Mouse (Mus musculus) gonadal fat pad, adult 2 months (tissue): ENCODE results near the gene Cuedc2. TPM values are rescaled to one million over a fixed set of nuclear protein-coding genes. Genes with fewer than 3 reads are reported as not detected.

Experiments
- DNase-seq: peaks from one replicate; pipeline ENCODE4 v3.0.0-alpha.2; 2012; ENCODE audit warnings: low read depth
- polyA plus RNA-seq: library from polyadenylated mRNA; depleted of rRNA; stranded (reverse); fragments of >200 nt; gene quantifications from 2 replicates; pipeline ENCODE4 v1.2.3, GENCODE M21; 2012

The Cuedc2 gene
- polyA plus RNA-seq, 1 experiment: 81.1 TPM

DNA sequence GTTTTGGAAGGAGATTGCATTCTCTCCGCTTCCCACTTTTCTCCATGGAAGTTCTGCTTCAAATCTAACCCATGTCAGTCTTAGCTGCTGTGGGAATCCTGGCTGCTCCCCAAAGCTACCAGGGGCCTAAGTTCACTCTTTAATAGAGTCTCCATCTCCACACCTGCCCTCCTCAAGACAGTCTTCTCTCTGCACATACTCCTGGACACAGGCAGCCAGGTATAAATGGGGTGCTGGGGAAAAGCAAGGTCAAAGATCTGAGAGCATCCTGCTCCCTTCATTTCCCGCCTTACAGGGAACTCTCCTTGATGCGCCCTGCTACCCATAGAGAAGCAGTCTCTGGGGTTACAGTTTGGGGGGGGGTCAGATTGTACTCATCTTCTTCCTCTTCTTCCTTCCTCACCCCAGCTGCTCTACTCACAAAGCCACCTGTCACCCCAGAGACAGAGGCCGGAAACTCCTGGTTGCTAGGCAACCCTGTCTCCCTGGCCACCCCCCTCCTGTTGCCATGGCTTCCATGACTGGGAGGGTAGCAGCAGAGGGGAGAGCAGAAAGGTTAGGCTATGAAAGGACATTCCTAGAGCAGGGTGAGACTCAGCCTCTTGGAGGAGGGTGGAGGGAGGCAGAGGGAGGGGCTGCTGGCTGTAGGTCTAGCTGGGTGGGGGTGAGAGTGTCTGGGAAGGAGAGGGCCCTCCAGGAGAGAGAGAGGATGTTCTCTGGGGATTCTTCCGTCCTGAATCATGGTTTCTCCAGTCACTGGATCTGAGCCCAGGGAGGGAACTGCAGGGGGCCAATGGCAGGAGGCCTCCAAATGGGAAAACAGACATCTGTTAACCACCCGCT is 17.2 kb downstream of the Cuedc2 start:
- no peak for DNase-seq

DNA sequence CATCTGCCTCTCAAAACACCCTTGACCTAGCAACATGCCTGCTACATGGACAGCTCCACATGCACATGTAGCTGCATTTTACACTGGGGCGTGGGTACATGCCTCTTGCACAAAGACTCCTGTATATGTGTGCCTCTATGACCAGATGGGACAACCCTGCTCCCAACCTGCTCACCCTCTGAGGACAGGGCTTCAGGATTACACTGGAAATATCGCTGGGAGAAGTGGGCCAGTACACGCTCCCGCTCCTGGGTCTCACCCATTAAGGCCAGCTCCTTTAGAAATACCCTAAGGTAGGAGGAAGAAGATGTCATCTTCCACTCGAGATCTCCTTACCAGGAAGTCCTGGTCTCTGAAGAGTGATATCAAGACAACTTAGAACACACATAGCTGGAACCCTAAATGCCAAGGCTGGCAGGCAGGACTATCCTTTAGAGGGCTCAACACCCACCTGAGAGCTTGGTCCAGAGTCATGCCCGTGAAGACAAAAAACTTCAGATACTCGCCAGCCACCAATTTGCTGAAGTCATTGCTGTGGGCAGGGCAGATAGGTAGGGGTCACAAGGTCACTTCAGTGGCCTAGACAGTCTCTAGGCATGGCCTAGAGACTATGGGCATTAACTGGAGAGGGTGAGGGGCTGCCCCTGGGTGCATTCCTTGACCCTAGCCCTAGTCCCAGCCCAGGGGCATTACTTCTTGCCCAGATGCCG is 18.3 kb downstream of the Cuedc2 start:
- DNase-seq: no peak

DNA sequence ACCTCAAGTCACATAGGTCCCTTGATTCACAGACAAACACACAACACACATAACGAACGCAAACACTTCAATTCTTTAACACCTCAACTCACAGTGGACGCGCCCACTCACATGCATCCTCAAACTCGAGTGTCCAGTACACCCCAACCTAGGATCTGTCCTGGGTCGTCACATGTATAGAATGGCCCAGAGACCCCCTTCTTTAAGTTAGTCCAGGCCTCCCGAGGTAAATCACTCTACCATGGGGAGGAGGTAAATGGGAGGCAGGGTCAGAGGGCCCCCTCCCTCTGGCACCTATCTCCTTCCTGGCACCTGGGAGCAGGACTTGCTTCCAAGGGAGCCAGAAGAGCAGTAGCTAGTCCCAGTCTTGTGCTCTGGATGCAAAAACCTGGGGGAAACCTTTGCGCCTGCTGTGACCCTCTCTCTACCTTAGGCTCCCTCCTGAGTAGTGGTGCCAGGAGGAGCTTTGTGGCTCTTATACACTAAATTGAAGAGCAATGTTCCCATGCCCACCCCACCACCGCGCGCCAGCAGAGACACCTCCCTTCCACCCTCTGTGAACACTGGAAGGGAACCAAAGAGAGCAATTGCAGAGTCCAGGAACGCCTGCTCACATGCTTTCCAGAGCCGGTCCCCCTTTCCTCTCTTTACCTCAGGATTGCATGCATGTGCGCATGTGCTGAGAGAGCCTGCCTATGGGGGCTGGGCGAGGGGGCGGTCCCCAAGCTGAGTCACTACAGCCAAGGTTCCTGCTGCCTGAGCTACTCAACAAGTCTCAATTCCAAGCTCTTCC is 19.7 kb downstream of the Cuedc2 start:
- DNase-seq: no peak

DNA sequence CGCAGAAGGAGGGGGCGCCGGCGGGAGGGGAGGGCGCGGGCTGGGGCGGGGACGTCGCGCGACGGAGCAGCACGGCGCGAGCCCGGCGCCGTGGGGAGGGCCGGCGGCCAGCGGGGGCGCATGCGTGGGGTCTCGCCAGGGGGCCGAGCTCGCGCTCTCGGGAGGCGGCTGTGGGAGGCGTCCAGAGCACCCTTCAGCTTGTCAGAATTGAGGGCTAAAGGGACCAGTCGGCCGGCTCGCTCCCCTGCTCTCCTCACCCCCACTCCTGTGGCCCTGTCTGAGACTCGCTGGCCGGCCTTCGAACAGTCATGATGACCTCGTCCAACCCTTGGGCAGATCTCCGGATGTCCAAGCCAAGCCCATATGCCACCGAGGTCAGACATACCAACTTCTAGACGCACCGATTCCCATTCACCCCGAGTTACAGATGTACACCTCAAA is 20.5 kb downstream of the Cuedc2 start:
- DNase-seq: no peak

DNA sequence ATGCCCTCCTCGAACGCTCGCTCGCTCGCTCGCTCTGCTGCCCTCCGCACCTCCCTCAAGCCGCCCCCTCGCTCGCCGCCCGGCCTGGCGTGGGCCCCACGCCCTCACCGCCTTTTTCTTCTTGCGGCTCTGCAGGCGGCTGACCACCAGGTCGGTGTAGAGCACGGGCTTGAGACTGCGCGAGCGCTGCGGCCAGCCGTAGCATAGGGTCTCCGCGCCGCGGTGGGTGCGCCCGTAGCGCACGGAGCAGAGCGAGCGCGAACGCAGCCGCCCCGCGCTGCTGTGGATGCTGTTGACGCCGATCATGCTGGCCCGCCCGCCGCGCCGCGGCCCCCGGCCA is 21.0 kb downstream of the Cuedc2 start:
- no peak for DNase-seq

DNA sequence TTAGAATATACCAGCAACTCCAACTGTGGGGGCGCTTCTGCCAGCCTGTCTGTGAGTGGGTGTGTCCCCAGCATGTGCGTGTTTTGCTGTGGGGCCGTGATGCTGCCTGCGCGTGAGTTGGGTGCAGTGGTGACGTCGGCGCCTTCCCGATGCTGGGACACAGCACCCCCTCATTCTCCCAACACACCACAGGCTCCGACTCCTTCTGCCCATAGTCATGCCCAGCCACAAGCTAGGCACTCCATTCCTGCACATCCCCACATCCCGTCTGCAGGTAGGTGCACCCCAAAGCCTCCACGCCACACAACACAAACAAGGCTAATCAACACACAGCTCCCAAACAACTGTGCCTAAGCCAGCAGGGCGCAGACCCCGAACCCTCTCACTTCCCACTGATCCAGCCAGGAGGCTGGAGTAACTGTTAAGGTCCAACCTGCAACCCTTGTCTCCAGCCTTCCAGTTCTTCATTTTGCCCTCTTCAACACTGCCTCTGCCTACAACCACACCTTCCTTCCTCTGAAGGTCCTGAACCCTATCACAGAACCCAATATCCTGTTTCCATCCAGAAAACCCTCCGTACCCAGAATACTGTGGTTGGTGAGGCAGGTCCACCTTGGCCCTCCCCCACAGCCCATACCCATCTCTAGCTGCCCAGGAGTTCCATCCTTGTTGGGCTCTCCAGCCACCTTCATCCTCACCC is 21.5 kb downstream of the Cuedc2 start:
- no peak for DNase-seq

DNA sequence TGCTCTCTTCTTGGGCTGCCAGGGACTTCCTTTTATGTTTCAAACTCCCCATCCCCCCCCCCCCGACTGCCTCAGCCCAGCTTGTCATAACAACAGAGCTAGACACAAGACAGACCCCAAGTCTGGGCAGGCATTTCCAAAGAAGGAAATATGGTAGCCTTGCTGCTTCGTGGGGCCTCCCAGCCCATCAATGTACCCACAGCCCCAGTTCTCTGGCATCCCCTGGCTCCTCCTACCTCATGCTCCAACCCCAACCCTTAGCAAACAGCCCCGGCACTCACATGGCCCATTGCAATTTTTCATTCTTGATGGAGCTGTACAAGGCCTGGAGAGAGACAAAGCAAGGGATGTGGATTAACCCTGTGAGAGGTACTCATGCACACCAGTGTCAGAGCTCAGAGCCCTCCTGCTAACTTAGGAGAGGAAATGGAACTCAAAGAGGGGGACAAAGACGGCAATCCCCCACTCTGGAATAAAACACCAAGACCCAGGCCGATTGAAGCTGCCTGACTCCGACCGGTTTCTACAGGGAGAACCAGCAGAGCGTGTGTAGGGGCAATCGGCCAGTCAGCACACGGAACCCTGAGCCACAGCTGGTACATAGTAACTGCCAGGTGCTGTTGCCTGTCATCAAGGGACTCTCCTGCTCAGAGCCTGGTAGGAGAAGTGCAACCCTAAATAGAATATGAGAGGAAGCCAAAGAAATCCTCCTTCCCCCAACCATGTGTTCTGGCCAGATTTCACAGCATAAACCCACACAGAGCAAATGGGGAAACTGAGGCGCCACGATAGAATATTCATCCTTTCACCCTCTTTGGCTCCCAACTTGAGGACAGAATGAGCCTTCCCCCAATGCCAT is 22.5 kb downstream of the Cuedc2 start:
- DNase-seq: no peak

DNA sequence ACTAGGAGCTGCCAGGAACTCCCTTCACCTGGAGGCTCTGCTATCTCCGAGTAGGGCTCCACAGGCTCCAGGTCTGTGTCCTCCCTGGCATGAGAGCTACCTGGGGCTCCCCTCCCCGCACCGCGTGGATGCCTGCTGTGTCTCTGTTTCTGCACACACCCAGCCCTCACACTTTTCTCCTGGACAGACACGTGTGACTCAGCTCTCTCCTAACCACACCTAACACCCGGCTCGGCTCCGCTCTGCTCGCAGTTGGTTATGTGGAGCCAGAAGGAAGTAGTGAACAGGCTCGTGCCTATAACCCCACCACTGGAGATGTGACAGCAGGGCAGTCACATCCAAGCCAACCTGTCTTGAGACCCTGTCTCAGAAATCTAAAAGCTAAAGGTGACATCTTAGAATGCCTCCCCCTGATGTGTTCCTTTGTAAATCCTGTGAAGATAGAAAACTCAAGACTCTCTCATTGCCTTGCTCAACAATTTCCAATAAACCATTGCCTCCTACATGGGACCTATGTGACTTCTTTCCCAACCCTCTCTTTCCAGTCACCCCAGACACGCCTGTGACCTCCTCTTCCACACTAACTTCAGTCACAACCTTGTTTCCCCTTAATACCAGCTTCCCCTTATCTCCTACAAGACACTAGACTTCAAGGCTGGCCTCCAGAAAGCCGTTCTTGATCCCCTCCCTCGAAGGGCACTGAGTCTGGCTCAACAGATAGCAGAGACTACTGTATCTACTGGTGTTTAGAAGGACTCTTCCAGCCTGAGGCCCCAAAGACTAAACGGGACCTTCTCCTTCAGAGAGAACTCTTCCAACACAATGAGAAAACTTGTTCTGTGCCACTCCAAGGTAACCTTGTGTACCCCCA is 23.4 kb downstream of the Cuedc2 start:
- DNase-seq: no peak

DNA sequence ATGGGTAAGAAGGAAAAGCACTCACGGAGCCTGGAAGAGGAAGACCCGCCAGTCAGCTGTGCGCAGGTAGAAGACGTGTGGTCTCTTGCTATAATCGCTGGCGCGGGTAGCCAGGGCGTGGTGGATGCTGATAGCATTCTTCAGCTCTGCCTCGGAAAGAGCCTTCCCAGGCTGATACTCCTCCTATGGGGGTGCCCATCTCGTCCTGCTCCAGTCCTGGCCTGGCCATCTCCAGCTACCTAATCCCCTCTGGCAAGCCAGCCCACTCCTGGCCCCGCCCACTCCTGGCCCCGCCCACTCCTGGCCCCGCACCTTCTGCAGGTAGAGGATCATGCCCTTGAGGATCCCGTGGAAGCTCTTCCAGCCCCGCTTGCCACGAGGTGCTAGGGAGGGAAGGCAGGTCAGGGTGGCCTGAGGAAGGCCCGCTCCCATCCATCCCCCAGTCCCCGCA is 24.3 kb downstream of the Cuedc2 start:
- DNase-seq: no peak

DNA sequence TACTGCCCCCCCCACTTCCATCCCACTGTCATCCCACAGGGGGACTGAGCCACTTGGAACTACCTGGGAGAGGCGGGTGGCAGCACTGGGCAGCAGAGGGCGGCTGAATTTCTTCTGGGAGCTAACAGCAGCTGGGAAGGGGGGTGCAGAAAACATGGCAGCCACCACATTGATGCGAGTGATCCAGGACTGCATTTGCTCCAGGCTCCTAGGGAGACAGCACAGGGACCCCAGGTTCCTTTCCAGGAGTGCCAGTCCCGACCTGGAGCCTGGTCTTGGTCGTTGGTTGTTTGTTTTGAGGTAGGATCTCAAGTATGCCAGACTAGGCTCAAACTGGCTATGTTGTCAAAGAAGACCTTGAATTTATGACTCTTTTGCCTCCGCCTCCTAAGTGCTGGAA is 24.9 kb downstream of the Cuedc2 start:
- no peak for DNase-seq

DNA sequence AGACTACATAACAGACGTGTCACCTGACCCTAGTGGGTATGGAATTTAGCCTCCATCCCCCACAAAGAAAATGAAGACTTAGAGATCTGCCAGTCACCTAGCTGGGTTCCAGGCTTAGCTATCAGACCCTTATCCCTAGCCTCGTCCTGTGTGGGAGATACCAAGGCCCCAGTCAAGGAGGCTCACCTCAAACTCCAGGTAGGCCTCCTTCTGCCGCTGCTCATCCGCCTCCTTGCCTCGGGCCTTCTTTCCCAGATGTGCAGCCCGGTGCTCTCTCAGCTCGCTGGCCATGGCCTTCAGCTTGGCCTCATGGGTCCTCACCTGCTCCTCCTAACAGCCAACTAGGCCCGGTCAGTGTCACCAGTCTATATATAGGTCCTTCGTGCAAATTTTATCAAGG is 25.4 kb downstream of the Cuedc2 start:
- DNase-seq: no peak

DNA sequence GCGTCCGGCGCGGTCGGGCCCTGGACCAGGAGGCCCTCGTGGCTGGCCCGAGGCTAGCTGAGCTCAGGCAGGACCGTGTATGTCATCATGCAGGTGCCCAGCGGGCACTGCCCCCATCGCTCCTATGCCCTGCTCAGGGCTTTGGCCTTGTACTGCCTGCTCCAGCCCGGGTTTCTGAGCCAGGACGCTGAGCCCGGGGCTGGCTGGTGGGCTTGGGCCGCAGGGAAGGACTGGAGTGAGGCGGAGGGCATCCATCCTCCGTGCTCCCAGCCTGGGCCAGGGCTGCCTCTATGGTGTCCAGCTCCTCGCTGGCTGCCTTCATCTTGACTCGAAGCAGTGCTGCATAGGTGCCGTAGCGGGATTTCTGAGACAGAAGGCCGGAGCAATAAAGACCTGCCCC is 25.9 kb downstream of the Cuedc2 start:
- DNase-seq: no peak

DNA sequence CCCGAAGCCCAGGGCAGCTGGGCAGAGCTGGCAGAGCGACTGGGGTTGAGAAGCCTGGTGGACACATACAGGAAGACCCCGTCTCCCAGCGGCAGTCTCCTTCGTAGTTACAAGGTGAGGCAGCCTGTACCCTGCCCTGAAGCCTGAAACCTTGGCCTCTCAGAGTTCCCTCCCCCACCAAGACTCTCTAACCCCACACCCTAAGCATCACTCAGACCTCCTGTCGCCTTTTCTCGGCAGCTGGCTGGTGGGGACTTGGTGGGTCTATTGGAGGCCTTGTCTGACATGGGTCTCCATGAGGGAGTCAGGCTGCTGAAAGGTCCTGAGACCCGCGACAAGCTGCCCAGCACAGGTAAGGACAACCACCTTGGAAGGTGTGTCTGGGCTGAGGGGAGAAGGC is 27.2 kb downstream of the Cuedc2 start:
- no peak for DNase-seq

DNA sequence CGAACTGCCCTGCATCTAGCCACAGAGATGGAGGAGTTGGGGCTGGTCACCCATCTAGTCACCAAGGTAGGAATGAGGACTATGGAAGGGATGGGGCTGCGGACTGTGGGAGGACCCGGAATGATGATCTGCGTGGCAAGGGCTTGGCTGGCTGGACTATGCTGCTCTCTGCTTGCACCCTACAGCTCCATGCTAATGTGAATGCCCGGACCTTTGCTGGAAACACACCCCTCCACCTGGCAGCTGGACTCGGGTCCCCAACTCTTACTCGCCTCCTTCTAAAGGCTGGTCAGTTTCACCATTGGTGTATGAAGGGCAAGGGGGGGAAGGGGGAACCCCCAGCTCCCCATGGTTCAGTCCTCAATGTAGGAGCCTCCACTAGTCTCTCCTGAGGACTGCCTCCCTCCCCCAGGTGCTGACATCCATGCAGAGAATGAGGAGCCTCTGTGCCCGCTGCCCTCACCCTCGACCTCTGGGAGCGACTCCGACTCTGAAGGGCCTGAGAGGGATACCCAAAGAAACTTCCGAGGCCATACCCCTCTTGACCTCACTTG is 28.1 kb downstream of the Cuedc2 start:
- no peak for DNase-seq

DNA sequence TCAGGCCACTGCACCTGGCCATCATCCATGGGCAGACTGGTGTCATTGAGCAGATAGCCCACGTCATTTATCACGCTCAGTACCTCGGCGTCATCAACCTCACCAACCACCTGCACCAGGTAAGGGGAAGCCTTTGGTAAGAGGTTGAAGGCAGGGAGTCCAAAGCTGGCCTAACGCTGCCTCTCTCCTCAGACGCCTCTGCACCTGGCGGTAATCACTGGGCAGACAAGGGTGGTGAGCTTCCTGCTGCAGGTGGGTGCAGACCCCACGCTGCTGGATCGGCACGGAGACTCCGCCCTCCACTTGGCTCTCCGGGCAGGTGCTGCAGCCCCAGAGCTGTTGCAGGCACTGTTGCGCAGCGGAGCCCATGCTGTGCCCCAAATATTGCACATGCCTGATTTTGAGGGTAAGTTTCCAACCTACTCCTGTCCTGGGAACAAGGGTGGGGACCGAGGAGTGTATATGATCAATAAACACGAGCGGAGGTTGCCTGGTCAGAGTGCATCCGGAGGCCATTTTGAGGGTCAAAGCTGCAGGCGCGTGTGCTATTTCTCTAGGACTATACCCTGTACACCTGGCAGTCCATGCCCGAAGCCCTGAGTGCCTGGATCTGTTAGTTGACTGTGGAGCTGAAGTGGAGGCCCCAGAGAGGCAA is 28.7 kb downstream of the Cuedc2 start:
- DNase-seq: no peak

DNA sequence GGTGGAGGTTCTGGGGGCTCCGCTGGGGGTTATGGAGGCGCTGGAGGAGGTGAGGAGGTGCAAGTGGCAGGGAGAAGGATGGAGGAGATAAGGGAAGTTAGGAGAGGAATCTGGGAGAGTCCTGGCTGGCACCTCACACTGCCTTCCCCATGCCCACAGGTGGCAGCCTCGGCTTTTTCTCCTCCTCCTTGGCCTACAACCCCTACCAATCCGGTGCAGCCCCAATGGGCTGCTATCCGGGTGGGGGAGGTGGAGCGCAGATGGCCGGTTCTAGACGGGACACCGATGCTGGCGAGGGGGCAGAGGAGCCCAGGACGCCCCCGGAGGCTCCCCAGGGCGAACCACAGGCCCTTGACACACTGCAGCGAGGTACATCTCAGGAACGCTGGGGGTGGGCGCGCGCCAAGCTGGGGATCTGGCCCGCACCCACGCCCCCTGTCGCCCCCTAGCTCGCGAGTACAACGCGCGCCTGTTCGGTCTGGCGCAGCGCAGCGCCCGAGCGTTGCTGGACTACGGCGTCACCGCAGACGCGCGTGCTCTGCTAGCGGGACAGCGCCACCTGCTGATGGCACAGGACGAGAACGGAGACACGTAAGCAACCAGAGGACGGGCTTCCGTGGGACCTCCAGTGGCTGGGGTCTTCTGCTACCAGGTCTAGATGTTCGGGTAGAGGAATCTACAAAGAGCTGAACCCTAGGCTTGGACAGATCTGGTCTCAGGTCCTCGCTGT is 29.6 kb downstream of the Cuedc2 start:
- DNase-seq: no peak

DNA sequence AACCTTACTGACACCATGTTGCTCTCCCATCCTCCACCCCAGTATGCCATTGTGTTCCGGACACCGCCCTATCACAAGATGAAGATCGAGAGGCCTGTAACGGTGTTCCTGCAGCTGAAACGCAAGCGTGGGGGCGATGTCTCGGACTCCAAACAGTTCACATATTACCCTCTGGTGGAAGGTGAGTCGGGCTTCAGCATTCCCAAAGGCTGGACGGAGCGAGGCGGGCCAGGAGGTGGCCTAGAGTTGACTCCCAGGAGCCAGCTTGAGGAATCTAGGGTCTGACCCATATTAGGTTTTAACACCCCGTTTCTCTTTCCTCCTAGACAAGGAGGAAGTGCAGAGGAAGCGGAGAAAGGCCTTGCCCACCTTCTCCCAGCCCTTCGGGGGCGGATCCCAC is 30.2 kb downstream of the Cuedc2 start:
- DNase-seq: no peak

DNA sequence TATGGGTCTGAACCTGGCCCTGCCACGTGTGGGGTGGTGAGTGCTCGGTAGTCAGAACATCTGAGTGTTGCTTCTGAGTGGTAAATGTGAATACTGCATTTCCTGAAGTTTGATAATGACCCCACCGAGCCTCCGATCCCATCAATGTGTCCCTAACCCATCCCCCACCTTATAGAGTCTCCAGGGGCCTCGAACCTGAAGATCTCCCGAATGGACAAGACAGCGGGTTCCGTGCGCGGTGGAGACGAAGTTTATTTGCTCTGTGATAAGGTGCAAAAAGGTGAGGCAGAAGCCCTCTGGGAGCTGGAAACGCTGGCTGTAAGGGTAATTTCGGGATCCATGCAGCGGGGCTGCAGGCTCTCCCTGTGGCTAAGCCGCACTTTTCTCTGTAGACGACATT is 30.7 kb downstream of the Cuedc2 start:
- DNase-seq: no peak
